Mouse (Mus musculus): Measurements from ENCODE around the gene Rcc1. TPM values are rescaled to one million over a fixed set of nuclear protein-coding genes. Genes with fewer than 3 reads are reported as not detected.
A peak's percentile ranks its signal among the peaks of the same experiment; 100 is the strongest.

Rcc1 gene
- total RNA-seq (2021): 10 to 100 TPM; 11.6 to 13.2 TPM
- long read RNA-seq, experiment 1, transcript Rcc1-202 (10 exons, 2,285 nt): major isoform, 6 of 15 reads
- long read RNA-seq, experiment 1, partial matches to known transcripts: 2 of 15 reads
- long read RNA-seq, experiment 1, other reads (novel, unspliced or antisense): 6 of 15 reads
- long read RNA-seq, experiment 2, transcript Rcc1-202 (10 exons, 2,285 nt): major isoform, 8 of 15 reads
- long read RNA-seq, experiment 2, partial matches to known transcripts: 2 of 15 reads
- long read RNA-seq, experiment 2, other reads (novel, unspliced or antisense): 4 of 15 reads

DNA sequence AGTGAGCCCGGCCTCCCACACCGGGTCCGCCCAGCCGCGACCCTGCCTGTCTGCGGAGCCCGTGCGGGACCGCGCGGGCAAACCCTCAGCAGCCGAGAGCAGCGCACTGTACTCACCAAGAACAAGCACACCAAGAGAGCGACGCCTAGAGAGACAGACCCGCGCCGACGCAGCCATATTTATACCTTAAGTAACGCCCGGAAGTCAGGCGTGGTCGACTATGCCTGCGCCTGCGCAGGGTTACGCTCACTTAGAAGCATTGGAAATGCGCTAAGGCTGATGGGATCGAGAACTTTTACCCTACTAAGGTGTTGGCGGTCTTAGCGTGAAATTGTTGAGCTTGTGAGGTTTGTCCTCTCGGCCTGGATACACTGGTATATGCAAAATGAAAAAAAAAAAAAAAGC lies at the start of gene Rcc1:
TSS of gene Rcc1 (minus strand) at position 125 of the 405 bp plus-strand sequence.
- peak; percentile 86 to 90 for DNase-seq (ENCODE audit: low spot score in 2 of 2)

DNA sequence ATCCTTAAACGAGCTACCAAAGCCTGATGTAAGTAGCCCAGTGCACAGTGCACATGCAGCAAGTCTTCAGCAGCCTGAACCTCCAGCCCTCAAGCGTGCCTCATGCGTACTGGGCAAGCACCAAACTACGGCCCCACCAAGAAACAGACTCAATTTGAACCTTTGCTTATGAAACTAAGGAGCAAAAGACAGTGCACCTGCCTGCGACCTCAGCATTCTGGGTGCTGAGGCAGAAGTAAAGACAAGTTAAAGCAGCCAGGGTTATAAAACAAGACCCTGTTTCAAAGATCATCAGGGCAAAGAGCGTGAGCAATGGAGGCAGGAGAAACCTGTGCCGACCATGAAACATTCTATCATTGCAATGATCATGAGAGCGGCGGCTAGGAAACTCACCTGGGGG lies 47.6 kb upstream of the Rcc1 start:
- no peak for DNase-seq (ENCODE audit: low spot score in 2 of 2)

DNA sequence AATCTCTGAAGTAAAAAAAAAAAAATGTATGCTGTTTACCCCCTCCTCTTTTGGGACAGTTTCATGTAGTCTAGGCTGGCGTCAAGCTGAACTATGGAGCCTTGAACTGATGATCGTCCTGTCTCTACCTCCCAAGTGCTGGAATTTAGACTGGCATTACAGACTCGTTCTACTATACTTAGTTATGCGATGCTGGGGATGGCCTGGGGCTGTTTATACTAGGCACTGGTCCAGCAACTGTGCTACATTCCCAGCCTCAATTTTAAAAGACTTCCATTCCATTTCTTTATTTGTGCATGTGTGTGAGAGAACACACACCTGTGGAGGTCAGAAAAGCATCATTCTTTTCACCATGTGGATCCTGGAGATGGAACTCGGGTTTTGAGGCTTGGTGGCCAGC lies 45.5 kb upstream of the Rcc1 start:
- DNase-seq (ENCODE audit: low spot score in 2 of 2): no peak

DNA sequence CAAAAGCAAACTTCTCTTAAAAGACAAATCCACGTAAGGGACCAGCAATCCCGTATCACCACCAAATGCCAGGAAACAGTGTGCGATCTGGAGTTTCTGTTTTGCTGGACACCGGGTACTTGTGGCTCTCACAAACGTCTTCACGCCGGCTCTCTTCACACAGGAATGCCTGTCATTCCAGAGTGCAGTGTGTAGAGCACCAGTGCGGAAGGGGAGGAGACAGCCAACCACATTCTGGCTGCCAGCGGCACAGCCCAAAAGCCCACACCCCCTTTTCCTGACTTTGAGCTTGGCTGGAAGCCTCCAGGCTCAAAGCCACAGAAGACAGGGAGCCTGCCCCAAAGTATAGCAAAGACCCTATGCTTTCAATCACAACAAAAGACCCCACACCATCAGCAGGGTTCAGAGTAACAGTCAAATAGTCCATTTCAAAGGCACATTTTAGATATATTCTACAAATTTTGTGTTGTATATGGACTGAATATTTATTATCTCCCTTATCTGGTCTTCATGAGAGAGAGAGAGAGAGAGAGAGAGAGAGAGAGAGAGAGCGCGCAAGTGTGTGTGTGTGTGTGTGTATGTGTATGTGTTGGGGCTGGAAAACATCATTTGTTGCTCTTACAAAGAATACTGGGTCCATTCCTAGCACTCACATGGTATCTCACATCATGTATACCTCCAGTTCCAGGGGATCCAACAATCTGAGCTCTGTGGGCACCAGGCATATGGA lies 44.8 kb upstream of the Rcc1 start:
- no peak for DNase-seq (ENCODE audit: low spot score in 2 of 2)

DNA sequence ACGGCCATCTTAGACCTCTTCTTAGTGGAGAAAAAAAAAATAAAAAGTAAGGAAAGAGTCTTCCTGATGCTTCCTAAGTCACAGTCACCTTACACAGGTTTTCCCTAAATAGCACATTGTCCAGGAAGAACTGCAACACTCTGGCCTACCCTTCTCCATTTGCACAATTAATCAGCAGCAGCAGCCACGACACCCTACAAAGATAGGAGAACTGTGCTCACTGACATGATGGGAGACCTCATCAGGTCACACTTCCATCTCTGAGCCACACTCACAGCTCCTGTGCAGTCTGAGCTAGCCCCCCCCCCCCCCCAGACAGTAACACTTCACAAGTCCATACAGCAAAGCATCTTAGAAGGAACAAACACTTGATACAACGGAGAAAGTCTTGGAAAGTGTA lies 43.7 kb upstream of the Rcc1 start:
- DNase-seq (ENCODE audit: low spot score in 2 of 2): no peak

- DNase-seq (ENCODE audit: low spot score in 2 of 2): no peak
Measured at GRCm38 (mm10) chr4:132396251-132396650, 42.8 kb upstream of the Rcc1 start.

DNA sequence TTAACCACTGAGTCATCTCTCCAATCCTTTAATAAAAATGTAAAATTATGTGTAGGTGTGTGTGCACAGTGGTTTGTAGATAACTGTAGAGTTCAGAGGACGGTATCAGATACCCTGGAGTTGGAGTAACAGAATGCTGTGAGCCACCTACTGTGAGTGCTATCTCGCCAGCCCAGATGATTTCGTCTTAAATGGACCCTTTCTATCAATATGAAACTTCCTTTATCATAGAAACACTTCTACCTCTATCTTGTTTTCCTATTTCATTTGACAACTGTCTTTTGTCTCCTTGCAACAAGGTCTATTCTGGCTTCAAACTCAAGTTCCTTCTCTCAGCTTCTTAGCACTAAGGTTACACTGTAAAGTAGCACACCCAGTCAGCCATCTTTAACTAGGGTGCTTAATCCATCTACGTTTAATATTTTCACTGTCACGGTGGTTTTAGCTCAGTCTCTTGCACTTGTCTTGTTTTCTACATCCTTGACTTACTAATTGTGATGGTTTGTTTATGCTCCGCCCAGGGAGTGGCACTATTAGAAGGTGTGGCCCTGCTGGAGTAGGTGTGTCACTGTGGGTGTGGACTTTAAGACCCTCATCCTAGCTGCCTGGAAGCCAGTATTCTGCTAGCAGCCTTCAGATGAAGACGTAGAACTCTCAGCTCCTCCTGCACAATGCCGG lies 37.8 kb upstream of the Rcc1 start:
- no peak for DNase-seq (ENCODE audit: low spot score in 2 of 2)

DNA sequence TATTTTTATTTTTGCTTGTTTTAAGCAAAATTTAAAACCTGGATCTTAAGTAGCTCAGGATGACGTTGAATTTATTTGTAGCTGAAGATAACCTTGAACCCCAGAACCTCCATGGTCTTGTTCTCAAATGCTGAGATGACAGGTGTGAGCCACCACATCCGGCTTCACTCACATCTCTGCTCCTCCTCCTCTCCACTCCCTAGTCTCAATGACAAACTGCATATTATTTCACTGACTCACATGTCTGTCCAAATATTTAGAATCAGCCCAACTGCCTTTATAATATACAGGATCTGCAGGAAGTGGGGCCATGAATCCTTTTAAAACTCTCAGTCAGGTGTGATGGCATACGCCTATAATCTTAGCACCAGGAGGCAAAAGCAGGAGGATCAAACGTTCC lies 35.9 kb upstream of the Rcc1 start:
- no peak for DNase-seq (ENCODE audit: low spot score in 2 of 2)

DNA sequence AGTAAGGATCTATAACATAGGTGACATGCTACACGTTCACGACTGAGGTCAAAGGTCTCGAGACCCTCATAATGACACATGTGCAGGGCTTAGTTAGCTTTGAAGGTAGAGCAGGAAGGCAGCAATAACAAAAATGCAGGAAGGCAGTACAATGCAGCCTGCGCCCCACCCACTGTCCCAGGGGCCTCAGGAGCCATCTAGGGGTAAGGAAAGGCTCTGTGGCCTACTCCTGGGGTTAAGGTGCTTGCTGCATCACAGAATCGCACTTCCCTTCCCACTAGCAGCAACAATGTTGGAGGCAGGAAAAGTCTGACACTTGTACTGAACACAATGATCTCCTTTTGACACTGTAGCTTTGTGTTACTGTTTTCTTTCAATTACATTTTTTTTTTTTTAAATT lies 34.2 kb upstream of the Rcc1 start:
- DNase-seq (ENCODE audit: low spot score in 2 of 2): no peak

DNA sequence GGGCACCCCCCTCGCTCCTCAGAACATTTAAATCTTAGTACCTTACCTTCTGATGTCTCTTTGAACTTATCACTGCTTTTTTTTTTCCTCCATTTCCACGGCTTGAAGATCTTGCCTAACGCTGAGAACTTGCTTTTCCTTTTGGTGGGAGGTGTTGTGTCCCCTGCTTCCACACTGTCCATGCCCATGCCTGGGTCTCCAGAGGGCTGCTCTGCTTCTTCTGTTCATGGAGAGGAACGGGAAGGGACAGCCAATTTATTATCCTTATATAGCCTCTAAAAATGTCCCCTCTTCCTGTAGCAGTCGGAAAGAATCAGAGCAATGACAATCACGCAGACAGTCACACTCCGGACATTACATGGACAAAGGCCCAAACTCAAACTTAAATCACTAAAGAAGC lies 33.4 kb upstream of the Rcc1 start:
- DNase-seq (ENCODE audit: low spot score in 2 of 2): no peak

GRCm38 (mm10) chr4:132385771-132386410 lies 32.5 kb upstream of the Rcc1 start:
- no peak for DNase-seq (ENCODE audit: low spot score in 2 of 2)

DNA sequence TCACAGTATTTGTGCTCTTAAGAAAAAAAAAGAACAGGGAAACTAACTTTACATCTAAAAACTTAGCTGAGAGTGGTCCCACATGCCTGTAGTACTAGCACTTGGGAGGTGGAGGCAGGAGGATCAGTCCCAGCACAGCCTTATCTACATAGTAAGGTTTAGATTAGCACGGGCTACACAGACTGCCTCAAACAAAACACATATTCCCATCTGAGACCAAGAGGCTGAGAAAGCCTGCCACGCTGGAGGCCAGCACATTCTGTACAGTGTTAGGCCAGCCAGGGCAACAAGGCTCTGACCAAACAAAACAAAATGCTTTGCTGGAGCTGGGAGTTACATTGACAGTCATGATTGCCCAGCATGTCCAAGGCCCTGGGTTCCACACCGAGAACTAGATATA lies 30.1 kb upstream of the Rcc1 start:
- DNase-seq (ENCODE audit: low spot score in 2 of 2): no peak

- no peak for DNase-seq (ENCODE audit: low spot score in 2 of 2)
Measured at GRCm38 (mm10) chr4:132382296-132382695, 28.9 kb upstream of the Rcc1 start.

DNA sequence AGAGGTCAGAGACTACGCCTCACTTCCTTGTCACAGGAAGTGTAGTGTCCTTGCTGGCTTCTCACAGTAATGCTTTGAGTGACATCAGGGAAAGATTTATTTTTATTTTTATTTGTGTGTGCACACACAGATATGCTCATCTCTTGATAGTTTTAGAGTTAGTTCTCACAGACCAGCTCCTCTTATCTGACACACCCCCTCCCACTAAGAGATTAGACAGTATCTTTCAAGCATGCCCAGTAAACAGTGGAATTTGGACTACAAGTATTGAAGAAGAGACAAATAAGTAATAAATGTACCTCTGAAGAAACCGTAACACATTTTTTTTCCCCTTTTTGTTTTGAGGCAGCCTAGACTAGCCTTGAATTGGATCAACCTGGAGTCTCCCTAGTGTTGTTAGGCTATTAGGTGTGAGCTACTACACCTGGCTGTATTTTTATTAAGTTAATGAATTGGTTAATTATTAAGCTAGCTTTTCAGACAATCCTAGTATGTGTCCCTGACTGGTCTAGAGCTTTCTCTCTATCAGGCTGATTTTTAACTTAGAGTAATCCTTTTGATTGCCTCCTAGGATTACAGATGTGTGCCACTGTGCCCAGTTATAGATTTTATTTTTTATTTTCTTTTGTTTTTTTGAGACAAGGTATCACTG lies 27.7 kb upstream of the Rcc1 start:
- DNase-seq (ENCODE audit: low spot score in 2 of 2): no peak

GRCm38 (mm10) chr4:132373820-132374219 lies 20.4 kb upstream of the Rcc1 start:
- DNase-seq (ENCODE audit: low spot score in 2 of 2): no peak

- DNase-seq (ENCODE audit: low spot score in 2 of 2): no peak
Measured at GRCm38 (mm10) chr4:132369953-132370750, 16.7 kb upstream of the Rcc1 start.

DNA sequence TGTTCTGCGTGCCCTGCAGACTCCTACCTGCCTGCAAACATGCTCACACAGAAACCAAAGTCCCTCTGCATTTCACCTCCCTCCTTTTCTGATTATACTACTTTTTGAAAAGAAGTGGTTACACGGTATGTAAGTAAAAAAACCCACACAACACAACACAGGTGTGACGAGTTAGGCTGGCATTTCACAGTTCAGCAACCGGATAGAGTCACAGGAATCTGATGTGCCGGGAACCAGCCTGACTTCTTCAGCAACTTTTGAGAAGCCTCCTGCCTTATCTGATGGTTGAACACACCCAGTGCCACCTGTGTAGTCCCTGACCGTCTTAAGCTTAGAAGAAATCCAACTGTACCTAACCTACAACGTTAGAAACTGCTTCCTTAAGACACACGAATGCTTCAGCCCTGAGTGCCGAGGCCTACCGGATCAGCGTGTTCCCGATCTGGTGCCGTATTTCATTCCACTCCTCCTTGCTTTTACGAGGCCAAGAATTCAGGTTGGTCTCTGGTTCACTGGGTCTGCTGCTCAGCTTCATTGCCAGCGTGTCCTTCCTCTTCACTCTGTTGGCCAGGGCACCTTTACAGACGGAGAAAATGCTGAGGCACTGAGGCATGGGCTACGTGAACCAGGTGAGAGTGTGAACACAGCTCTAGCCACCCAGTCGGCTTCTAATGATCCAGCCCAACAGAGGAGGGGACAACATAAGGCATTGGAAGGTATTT lies 14.2 kb upstream of the Rcc1 start:
- DNase-seq (ENCODE audit: low spot score in 2 of 2): no peak

DNA sequence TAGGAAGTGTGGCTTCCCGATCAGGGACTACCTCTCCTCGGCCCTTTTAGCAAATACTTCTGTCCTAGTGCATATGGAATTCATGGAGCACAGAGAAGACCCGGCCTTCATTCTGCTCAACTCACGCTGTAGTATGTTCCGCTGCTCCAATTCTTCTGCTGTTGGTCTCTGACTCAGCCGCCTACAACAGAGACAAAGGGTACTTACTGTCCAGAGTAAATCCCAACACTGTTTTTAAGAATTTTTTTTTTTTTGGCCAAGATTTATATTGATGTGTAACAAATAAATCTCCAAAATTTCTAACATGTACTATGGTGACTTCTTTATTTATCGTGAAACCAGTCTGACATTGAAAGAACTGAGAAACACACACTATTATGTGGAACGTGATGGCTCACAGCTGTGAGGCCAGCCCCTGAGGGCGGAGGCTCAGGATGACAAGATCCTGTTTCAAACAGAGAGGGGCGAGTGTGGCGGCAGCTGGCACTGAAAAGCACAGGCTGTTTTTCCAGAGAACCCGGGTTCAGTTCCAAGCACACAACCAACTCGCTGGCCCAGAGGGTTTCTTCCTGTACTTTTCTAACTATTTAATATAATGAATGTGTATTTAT lies 12.2 kb upstream of the Rcc1 start:
- DNase-seq (ENCODE audit: low spot score in 2 of 2): no peak

DNA sequence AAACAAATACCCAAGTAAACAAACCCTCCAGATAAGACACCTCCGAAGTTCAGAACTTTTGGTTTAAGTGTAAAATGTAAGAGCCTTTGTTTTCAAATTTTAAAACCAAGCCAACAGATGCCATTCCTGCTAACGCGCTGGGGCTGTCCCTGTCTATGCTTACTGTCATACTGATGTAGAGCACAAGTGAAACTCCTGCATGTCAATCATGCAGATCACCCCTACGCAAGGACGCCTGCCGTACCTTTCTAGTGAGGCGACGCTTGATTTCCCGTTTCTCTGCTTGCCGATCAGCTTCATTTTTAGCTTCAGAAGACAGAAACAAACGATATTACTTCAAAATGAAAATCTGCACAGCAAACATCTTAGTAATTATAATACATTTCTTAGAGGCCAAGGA lies 10.1 kb upstream of the Rcc1 start:
- no peak for DNase-seq (ENCODE audit: low spot score in 2 of 2)
